In genomic region chr5:142842137-142842642, GRCm38 (mm10) we compare ENCODE assay signal across 8 mouse cellular contexts. TPM values are rescaled to one million over a fixed set of nuclear protein-coding genes. Genes with fewer than 3 reads are reported as not detected.
DNase-seq lines count a peak whose midpoint lies in the region; ATAC-seq lines count a peak whose summit lies in the region.

No protein-coding gene starts in this region.

- H3K4me2 ChIP-seq in heart, embryonic 12.5 days = no peak overlapping the region
- H3K4me2 ChIP-seq in stomach, embryonic 14.5 days (replicated peaks; ENCODE audit: low read depth, low read length) = no peak overlapping the region

- no peaks in the 10 kb centered on the region for H3K36me3 ChIP-seq in heart, embryonic 12.5 days
- no peaks in the 10 kb centered on the region for H3K36me3 ChIP-seq in stomach, embryonic 14.5 days (ENCODE audit: control insufficient read depth, insufficient read depth, low read length)

- H3K9ac ChIP-seq in heart, embryonic 12.5 days = no peak overlapping the region
- H3K9ac ChIP-seq in stomach, embryonic 14.5 days (replicated peaks; ENCODE audit: low read depth, low read length) = no peak overlapping the region

- peak; percentile 91 for DNase-seq in heart, adult 11 months
- peak; percentile 79 for DNase-seq in 3T3-L1 (ENCODE audit: low read depth, low spot score)
- DNase-seq in adrenal gland, postnatal 36 days = peak; percentile 51 to 53
- DNase-seq in forelimb bud, embryonic 11.5 days (ENCODE audit: low read depth, low spot score) = peak; percentile 18
- DNase-seq in kidney, postnatal 36 days = peak; percentile 17 to 71

- peaks cover 11% of the 10 kb centered on the region for H3K4me1 ChIP-seq in heart, embryonic 12.5 days (replicated peaks)
- no peaks in the 10 kb centered on the region for H3K4me1 ChIP-seq in stomach, embryonic 14.5 days (ENCODE audit: control insufficient read depth, insufficient read depth, low read length)

- ATAC-seq in heart, embryonic 12.5 days (ENCODE audit: insufficient number of reproducible peaks, low FRiP score) = no peak
- ATAC-seq in stomach, embryonic 14.5 days (ENCODE audit: insufficient number of reproducible peaks, insufficient read depth, low FRiP score, low read depth) = 0 out of 2 replicates have a peak, but pooled peaks have one; percentile 25
- no peak for ATAC-seq in activated CD4-positive, CD25-positive, alpha-beta regulatory T cell, adult 4 months

- H3K9me3 ChIP-seq in heart, embryonic 12.5 days (replicated peaks) = no peaks in the 10 kb centered on the region; the same call in 1 of the 2 replicates
- no peaks in the 10 kb centered on the region for H3K9me3 ChIP-seq in stomach, embryonic 14.5 days (ENCODE audit: control insufficient read depth, low read depth, low read length)

- H3K27me3 ChIP-seq in heart, embryonic 12.5 days (replicated peaks) = no peaks in the 10 kb centered on the region
- H3K27me3 ChIP-seq in stomach, embryonic 14.5 days (ENCODE audit: control insufficient read depth, insufficient read depth, low read length) = no peaks in the 10 kb centered on the region

- H3K4me3 ChIP-seq in heart, embryonic 12.5 days = no peak overlapping the region
- no peak overlapping the region for H3K4me3 ChIP-seq in stomach, embryonic 14.5 days (ENCODE audit: low read depth, low read length)

- WGBS in heart, embryonic 12.5 days = 30% methylated on average over 7 of the region's 7 CpGs
- 21% methylated on average over 7 of the region's 7 CpGs for WGBS in stomach, embryonic 14.5 days

- no peak overlapping the region for H3K27ac ChIP-seq in heart, embryonic 12.5 days (ENCODE audit: poor library complexity, severe bottlenecking)
- no peak overlapping the region for H3K27ac ChIP-seq in stomach, embryonic 14.5 days (ENCODE audit: low read length)

RNA-seq across cellular contexts. Expression of gene Tnrc18, which starts 24.7 kb away (rescaled TPM):
- polyA plus RNA-seq in heart, embryonic 12.5 days (2016; fragmentation: Nextera tagmentation; extraction: Ambion mirVana) = 31.7 and 34.7 TPM in 2 replicates
- total RNA-seq in adrenal gland, postnatal 36 days (2021) = 10 to 100 TPM; 79.8 to 81.9 TPM
- 36.0 and 41.2 TPM in 2 replicates for polyA plus RNA-seq in stomach, embryonic 14.5 days (2014; fragmentation: Nextera tagmentation; extraction: Ambion mirVana)
- 1 to 10 TPM; 4.1 to 4.3 TPM for polyA plus RNA-seq in activated CD4-positive, CD25-positive, alpha-beta regulatory T cell, adult 4 months (2017; shearing (Covaris generic))

RNA-seq across cellular contexts. Expression of gene Fbxl18, which starts 53.0 kb away (rescaled TPM):
- 11.5 and 12.9 TPM in 2 replicates for polyA plus RNA-seq in heart, embryonic 12.5 days (2016; fragmentation: Nextera tagmentation; extraction: Ambion mirVana)
- total RNA-seq in adrenal gland, postnatal 36 days (2021) = 10 to 100 TPM; 10.8 to 13.9 TPM
- 9.1 and 10.5 TPM in 2 replicates for polyA plus RNA-seq in stomach, embryonic 14.5 days (2014; fragmentation: Nextera tagmentation; extraction: Ambion mirVana)
- polyA plus RNA-seq in activated CD4-positive, CD25-positive, alpha-beta regulatory T cell, adult 4 months (2017; shearing (Covaris generic)) = 10 to 100 TPM in 1 of 2 experiments, 1 to 10 TPM in 1; 2.1 to 13.9 TPM

Comparison
In these comparisons a context has a peak if more than half of its experiments do, and no peak if none do; other contexts are left out.
1. DNase-seq: peak in every context shown above with its lines; median percentile 91 in heart, adult 11 months; 79 in 3T3-L1; 52 in adrenal gland, postnatal 36 days; 44 in kidney, postnatal 36 days; 18 in forelimb bud, embryonic 11.5 days.